Mouse (Mus musculus) liver, postnatal 0 days (tissue): Measurements from ENCODE around the gene March6. TPM values are rescaled to one million over a fixed set of nuclear protein-coding genes. Genes with fewer than 3 reads are reported as not detected.
A peak's percentile ranks its signal among the peaks of the same experiment; 100 is the strongest.

Experiments used
- ATAC-seq: fragments of 200-750 bp; cut with Nextera tagmentation; 2 replicates; pipeline ENCODE4 v1.8.0; 2017; ENCODE audit warnings: mild to moderate bottlenecking, moderate library complexity
- DNase-seq: peaks from one replicate; pipeline ENCODE4 v3.0.0-alpha.2; 2016
- H3K27ac ChIP-seq: fragments of 300-500 bp; sonication (generic); 2 replicates; pipeline ENCODE4 v1.5.1; 2014; ENCODE audit warnings: antibody characterized with exemption, moderate library complexity, mild to moderate bottlenecking, low read depth
- H3K27me3 ChIP-seq: fragments of 300-500 bp; sonication (generic); 2 replicates; pipeline ENCODE4 v1.6.1; 2014; ENCODE audit warnings: low read length, control low read depth, mixed read lengths; ENCODE audit not compliant: insufficient read depth
- H3K36me3 ChIP-seq: fragments of 300-500 bp; sonication (generic); replicated peaks from 2 replicates; pipeline ENCODE4 v1.6.1; 2014; ENCODE audit warnings: mild to moderate bottlenecking, control low read depth, low read length, moderate library complexity, mixed read lengths; ENCODE audit not compliant: insufficient read depth
- H3K4me1 ChIP-seq: fragments of 300-500 bp; sonication (generic); 2 replicates; pipeline ENCODE4 v1.6.1; 2014; ENCODE audit warnings: antibody characterized with exemption, mild to moderate bottlenecking, control low read depth; ENCODE audit not compliant: insufficient read depth
- H3K4me2 ChIP-seq: fragments of 300-500 bp; sonication (generic); 2 replicates; pipeline ENCODE4 v1.6.1; 2014; ENCODE audit warnings: low read depth, mild to moderate bottlenecking, low read length, moderate library complexity, mixed read lengths
- H3K4me3 ChIP-seq: fragments of 300-500 bp; sonication (generic); 2 replicates; pipeline ENCODE4 v1.5.1; 2014; ENCODE audit warnings: low read depth, low read length
- H3K9ac ChIP-seq: fragments of 300-500 bp; sonication (generic); replicated peaks from 2 replicates; pipeline ENCODE4 v1.6.1; 2014; ENCODE audit warnings: mild to moderate bottlenecking, moderate library complexity
- H3K9me3 ChIP-seq: fragments of 300-500 bp; sonication (generic); 2 replicates; pipeline ENCODE4 v1.6.1; 2016; ENCODE audit warnings: mild to moderate bottlenecking, control low read depth, low read length, mixed read lengths
- CTCF ChIP-seq: sonication (generic); IDR thresholded peaks from 2 replicates; pipeline ENCODE4 v1.5.1; 2016; ENCODE audit warnings: antibody characterized with exemption, low read depth
- EP300 ChIP-seq: IDR thresholded peaks from 2 replicates; pipeline ENCODE4 v1.6.1; 2016; ENCODE audit warnings: antibody characterized with exemption, low read depth, mild to moderate bottlenecking
- whole genome bisulfite sequencing: fragments of 180-500 bp; shearing (Covaris S2); extraction: QIAGEN DNeasy Blood & Tissue Kit; methylation state at CpG from one replicate; pipeline ENCODE4 v1.1.7; 2014; ENCODE audit not compliant: insufficient replicate concordance; 5-methylcytosine and 5-hydroxymethylcytosine counted together
- polyA plus RNA-seq: library from polyadenylated mRNA; unstranded; fragments of >200 nt; fragmentation: Nextera tagmentation; extraction: Ambion mirVana; gene quantifications from 2 replicates; pipeline ENCODE4 v1.2.1, GENCODE M21; 2015

The March6 gene
- polyA plus RNA-seq, 1 experiment from 2014 or later: 17.3 TPM

DNA sequence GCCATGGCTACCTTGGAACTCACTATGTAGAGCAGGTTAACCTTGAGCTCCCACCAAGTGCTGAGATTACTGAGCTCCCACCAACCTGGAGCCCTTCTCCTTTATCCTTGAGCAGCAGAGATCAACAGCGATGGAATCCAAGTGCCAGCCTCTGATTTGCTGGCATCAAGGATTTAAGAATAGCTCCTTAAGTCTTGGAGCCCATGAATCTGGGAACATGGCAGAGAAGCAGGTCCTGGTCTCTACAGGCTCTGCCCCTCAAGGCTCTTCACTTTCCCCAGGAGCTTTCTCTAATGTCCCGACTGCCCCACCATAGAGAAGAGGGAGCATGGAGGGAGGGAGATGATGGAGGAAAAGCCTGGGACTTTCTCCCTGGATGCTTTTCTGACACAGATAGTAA lies 6.9 kb upstream of the March6 start:
- H3K9me3 ChIP-seq: no peaks in the 10 kb centered on the region
- no peaks in the 10 kb centered on the region for H3K36me3 ChIP-seq
- peaks cover 57% of the 10 kb centered on the region for H3K4me1 ChIP-seq
- no peaks in the 10 kb centered on the region for H3K27me3 ChIP-seq
- WGBS: 93% methylated on average over 2 of the region's 2 CpGs
- DNase-seq (no peak), ATAC-seq (no peak)
- no peak overlapping the region for H3K9ac ChIP-seq
- no peak for TF ChIP-seq EP300
- TF ChIP-seq CTCF: no peak
- no peak overlapping the region for H3K4me3 ChIP-seq
- no peak overlapping the region for H3K4me2 ChIP-seq
- no peak overlapping the region for H3K27ac ChIP-seq

DNA sequence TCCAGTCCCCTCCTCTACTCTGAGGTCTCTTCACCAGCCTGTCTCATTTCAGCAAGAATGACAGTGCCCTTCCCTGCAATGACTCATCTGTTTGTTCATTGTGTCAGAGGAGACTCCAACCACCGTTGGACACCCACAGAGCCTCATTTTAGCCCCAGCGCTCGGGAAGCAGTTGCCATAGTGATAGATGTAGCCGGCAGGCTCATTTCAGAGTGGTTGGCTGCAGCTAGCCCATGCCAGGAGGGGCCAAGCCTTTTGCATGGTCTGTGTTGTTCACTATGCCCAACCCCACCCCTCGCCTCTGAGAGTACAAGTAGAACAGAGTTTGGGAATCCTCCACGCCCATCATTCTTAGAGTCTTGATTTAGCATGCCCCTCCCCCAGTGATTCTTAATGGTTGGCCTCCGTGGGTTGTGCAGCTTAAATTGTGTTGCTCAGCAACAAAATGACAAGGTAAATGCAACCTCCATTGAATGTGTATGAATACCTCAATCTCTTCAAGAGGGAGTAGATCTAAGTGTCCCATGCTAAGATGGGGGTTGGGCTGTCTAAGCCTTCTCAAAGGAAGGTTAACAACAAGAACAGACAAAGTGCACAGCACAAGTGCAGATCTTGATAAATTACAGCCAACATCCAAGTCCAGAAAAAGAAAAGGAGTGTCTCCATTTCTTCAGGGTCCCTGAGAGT lies 5.3 kb upstream of the March6 start:
- Histone ChIP-seq H3K4me3 (no peak overlapping the region), H3K4me1 (peaks cover 51% of the 10 kb centered on the region), H3K9me3 (no peaks in the 10 kb centered on the region), H3K27ac (0 out of 2 replicates have a peak overlapping the region, but pooled peaks have one; percentile 34), H3K9ac (no peak overlapping the region), H3K36me3 (no peaks in the 10 kb centered on the region), H3K4me2 (no peak overlapping the region), H3K27me3 (no peaks in the 10 kb centered on the region)
- DNase-seq: peak; percentile 47
- ATAC-seq: no peak
- TF ChIP-seq CTCF: no peak
- no peak for TF ChIP-seq EP300
- 27% methylated on average over 7 of the region's 7 CpGs for WGBS

DNA sequence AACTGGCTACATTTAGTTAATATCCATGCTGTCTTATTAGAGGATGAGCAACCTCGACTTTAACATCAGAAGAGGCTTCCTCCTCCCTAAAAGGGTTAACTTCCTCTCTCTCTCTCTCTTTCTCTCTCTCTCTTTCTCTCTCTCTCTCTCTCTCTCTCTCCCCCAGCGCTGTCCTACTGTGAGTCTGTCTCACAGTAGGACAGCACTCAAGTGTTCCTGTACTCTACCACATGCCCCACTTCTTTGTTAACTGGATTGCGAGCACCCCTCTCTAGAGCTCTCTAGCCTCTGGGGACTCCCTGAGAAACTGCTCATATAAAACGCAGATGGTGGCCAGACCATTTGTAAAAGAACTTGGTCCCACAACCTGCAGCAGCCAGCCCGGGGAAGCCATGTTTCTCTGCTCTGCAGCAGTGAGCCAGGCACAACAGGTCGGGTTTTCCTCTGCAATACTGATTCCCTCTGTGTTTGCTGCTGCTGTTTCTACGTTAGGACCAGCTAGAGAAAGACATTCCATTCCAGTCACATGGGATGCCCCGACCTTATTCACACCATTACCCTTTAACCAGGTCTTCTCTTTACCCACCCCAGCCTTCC lies 4.5 kb upstream of the March6 start:
- H3K4me2 ChIP-seq: no peak overlapping the region
- H3K27me3 ChIP-seq: no peaks in the 10 kb centered on the region
- TF ChIP-seq EP300 (no peak), CTCF (no peak)
- DNase-seq (no peak), ATAC-seq (no peak)
- H3K9ac ChIP-seq: no peak overlapping the region
- no peaks in the 10 kb centered on the region for H3K36me3 ChIP-seq
- peaks cover 42% of the 10 kb centered on the region for H3K4me1 ChIP-seq
- WGBS: 34% methylated on average over 8 of the region's 8 CpGs
- no peak overlapping the region for H3K4me3 ChIP-seq
- 0 out of 2 replicates have a peak overlapping the region, but pooled peaks have one; percentile 34 for H3K27ac ChIP-seq
- no peaks in the 10 kb centered on the region for H3K9me3 ChIP-seq

DNA sequence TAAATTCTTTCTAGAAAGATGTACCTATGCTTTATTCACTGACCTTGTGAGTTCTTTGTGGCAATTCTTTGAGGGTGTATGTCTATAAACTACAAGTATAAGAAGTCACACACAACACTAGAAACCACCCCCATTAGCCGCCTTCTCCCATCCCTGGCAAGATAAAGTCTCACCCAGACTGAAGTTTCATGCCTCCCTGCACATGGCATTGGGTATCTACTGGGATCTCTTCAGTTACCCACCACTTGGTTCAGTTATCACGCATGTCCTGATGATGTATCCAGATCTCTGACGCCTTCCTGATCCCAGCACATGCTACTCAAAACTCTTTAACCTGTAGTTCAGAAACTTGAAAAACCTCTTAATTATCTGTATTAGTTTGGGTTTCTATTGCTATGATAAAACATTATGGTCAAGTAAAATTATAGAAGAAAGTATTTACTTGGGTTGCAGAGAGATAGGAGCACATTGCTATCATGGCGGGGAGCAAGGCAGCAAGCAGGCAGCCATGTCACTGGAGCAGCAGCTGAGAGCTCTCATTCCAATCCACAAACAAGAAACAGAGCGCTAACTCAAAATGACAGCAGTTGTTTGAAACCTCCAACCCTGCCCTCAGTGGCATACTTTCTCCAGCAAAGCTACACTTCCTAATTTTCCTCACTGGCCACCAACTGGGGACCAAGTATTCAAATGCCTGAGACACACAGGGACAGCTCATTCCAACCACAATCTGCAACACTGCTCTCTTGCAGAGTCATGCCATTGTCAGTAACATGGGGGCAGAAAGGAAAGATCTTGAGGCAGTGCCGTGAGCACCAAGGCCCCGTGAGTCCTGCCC lies 3.8 kb upstream of the March6 start:
- Histone ChIP-seq H3K36me3 (no peaks in the 10 kb centered on the region), H3K4me1 (peaks cover 37% of the 10 kb centered on the region), H3K4me3 (no peak overlapping the region), H3K4me2 (no peak overlapping the region), H3K9me3 (no peaks in the 10 kb centered on the region), H3K27me3 (no peaks in the 10 kb centered on the region), H3K9ac (no peak overlapping the region), H3K27ac (0 out of 2 replicates have a peak overlapping the region, but pooled peaks have one; percentile 25)
- no peak for ATAC-seq
- no peak for DNase-seq
- WGBS: 64% methylated on average over 7 of the region's 7 CpGs
- TF ChIP-seq CTCF (no peak), EP300 (no peak)

DNA sequence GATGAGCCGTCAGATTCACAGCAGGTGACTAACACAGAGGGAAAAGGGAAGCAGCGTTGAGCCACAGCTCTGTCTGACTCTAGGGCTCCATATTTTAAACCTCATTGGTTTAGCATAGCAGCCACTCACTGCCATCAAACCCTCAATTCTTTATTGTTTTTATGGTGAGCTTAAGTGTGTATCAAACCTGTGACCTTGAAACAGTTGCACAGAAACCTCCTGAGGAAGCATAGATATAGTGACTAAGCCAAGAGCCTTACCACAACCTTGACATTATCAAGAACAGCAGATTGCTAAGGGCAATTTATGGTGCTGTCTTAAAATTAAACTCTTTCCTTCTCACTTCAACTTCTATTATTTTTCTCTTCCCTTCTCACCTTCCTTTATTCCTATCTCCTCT lies 2.7 kb upstream of the March6 start:
- WGBS: 36% methylated on average over 2 of the region's 2 CpGs
- TF ChIP-seq EP300 (peak; percentile 94), CTCF (no peak)
- Histone ChIP-seq H3K9ac (no peak overlapping the region), H3K27ac (0 out of 2 replicates have a peak overlapping the region, but pooled peaks have one; percentile 41), H3K4me3 (no peak overlapping the region), H3K27me3 (no peaks in the 10 kb centered on the region), H3K4me1 (peaks cover 33% of the 10 kb centered on the region), H3K36me3 (no peaks in the 10 kb centered on the region), H3K9me3 (no peaks in the 10 kb centered on the region), H3K4me2 (no peak overlapping the region)
- DNase-seq (no peak), ATAC-seq (no peak)

DNA sequence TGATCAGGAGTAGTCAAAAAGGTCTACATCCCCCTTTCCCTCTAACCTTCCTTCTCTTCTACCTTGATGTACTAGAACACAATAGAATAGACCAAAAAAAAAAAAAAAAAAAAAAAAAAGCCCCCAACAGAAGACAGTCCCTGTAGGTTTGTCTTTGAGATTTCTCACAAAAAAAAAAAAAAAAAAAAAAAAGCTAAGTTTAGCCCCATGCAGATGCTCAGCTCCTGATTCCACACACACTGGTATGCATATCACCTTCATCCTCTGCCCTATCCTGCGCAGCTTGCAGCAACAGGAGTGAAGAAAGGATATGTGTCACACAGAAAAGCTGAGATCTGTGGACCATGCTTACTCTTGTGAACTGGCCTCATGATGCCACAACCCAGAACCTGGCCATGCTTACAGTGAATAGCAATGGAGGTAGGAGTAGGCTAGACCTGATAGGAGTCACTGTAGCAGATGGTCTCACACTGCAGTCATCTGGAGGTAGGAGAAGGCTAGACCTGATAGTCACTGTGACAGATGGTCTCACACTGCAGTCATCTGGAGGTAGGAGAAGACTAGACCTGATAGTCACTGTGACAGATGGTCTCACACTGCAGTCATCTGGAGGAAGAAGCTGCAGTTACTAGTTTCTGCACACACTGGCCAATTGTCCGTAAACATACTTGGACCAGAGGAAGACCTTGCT lies 1.6 kb upstream of the March6 start:
- H3K4me2 ChIP-seq: peak overlapping the region; percentile 84
- H3K36me3 ChIP-seq: no peaks in the 10 kb centered on the region
- 75% methylated on average over 2 of the region's 2 CpGs for WGBS
- no peak for DNase-seq
- H3K4me3 ChIP-seq: peak overlapping the region; percentile 91
- peaks cover 37% of the 10 kb centered on the region for H3K4me1 ChIP-seq
- H3K27me3 ChIP-seq: no peaks in the 10 kb centered on the region
- H3K9ac ChIP-seq: peak overlapping the region; percentile 99; the same call in 1 of the 2 replicates
- ATAC-seq: peak; percentile 5; the same call in 1 of the 2 replicates
- no peak for TF ChIP-seq EP300
- no peak for TF ChIP-seq CTCF
- H3K9me3 ChIP-seq: no peaks in the 10 kb centered on the region
- peak overlapping the region; percentile 100 for H3K27ac ChIP-seq
